Mouse (Mus musculus) heart, adult 9 months (tissue): ENCODE measurements at regions not wholly inside any gene's neighbourhood (a gene's known extent, or its start where the extent isn't known, plus 50 kb on each side); places are given as distances from the start of the nearest gene placed in this dataset.
A peak's percentile ranks its signal among the peaks of the same experiment; 100 is the strongest.
"Not testable (repeated sequence)": the region's sequence is repeated elsewhere in the genome, so short reads cannot be mapped to it uniquely, and the experiment has no call there.

Experiments used
- DNase-seq, 2 experiments: peaks; one replicate each; pipeline ENCODE4 v3.0.0; 2022; ENCODE audit warnings: low spot score in 2 of 2

DNA sequence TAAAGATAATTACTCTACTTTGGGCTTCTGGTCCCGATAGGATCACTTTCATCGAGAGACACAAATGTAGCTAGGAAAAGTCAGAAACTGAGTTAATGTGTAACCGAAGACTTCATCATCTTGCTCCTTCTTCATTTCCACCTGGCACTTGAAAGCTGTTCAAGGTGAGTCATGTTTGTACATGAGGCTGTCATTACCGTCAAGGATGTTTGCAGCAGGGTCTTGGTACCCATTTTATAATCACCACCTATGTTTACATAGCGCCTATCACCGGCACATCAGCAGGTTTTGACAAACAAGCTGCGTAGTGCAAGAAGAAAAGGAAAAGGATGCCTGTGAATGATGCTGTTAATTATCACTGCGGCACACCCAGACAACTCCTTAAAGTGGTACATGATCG lies 377.0 kb upstream of the Zfp703 start:
- DNase-seq: no peak

- no peak for DNase-seq
Observed at GRCm38 (mm10) chr8:26608001-26608400, 369.1 kb upstream of the Zfp703 start.

- DNase-seq: no peak
Observed at GRCm38 (mm10) chr8:26608588-26608987, 368.5 kb upstream of the Zfp703 start.

DNA sequence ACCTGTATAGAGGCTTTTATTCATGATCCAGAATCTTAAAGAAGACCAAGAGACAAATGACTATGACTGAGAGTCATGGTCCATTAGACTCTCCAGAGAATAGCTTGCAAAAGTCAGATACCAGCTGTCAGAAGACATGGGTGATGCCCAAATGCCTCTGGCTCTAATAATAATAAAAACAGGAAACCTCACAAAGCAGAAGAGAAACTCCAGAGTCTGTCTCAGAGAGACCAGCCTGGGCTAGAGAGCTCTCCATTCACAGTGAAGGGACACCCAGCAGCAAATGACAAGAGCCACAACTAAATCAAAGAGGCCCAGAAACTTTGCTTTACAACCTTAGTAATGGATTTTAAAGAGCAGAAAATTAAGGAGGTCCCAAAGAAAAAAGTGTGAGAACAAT lies 365.0 kb upstream of the Zfp703 start:
- peak in 1 of 2 experiments; percentile 14 for DNase-seq

- no peak for DNase-seq
Observed at GRCm38 (mm10) chr8:26622311-26623052, 354.6 kb upstream of the Zfp703 start.

GRCm38 (mm10) chr8:26626186-26626585 lies 350.9 kb upstream of the Zfp703 start:
- DNase-seq: no peak

DNA sequence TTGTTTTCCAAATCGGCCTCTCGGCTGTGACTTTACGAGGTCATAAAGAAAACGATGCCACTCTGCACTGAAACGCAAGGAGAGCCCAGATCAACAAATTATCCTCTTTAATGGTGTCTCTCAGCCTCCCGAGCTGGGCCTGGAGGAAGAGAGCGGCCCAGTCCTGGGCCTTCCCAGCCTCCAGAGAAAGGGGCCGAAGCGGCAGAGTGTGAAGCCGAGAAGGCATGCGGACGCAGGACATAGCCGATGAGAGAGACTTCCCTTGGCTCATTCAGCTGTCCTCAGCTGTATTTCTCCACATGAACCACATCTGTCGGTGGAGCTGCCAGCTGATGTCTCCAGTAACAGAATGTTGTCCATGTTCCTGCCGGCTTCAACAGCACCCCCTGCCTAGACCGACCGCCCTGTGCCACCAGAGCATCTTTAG lies 350.5 kb upstream of the Zfp703 start:
- peak; percentile 32 to 44 for DNase-seq

DNA sequence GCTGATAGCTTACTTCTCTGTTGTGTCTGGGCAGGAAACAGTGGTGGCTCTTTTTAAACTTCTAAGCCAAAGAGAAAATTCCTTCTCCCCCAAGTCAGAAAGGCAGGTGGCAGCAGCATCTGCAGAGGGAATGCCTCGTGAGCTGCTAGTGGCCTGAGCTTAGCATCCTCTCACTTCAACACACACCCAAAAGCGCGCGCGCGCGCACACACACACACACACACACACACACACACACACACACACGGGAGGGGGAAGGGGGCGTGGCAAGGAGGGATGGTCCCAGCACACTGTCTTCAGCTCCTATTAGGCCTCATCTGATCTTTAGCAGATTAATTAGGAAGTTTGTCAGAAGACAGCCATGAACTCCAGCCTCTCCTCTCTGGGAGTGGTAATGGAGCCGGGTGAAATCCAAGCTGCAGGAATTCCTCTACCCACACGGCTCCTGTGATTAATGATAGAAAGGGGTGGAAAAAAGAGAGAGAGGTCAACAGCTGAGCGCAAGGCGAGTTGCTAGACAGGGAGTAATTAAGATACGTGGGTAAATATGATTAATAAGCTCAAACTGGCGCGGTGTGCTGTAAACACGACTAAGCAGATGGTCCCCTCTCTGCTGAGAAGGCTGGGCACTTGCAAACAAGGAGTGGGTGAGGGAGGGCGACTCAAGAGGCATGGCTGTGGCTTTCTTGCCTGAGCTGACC lies 349.8 kb upstream of the Zfp703 start:
- DNase-seq: no peak

GRCm38 (mm10) chr8:26630544-26630943 lies 346.6 kb upstream of the Zfp703 start:
- no peak for DNase-seq

GRCm38 (mm10) chr8:26635701-26636100 lies 341.4 kb upstream of the Zfp703 start:
- DNase-seq: no peak

DNA sequence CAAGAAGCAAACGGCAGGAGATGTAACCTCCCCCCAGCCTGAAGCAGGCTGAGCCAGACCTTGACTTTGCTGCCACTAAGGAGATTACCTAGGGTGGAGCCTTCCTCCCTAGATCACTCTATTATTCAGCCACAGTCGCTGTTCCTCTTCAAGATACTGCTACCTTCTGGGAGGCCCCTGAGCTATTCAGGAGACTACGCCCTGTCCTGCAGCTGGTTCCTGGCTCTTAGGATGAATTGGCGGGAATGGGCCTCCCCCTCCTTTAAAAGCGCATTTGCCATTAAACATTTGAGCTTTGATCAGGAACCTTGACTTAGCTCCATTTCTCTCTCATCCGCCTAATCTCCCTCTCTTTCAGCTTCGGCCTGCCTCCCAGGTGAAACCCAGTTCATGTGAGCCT lies 331.8 kb upstream of the Zfp703 start:
- DNase-seq: not testable (repeated sequence)

GRCm38 (mm10) chr8:26650287-26650686 lies 326.8 kb upstream of the Zfp703 start:
- DNase-seq: no peak

GRCm38 (mm10) chr8:26655897-26656296 lies 321.2 kb upstream of the Zfp703 start:
- no peak for DNase-seq

DNA sequence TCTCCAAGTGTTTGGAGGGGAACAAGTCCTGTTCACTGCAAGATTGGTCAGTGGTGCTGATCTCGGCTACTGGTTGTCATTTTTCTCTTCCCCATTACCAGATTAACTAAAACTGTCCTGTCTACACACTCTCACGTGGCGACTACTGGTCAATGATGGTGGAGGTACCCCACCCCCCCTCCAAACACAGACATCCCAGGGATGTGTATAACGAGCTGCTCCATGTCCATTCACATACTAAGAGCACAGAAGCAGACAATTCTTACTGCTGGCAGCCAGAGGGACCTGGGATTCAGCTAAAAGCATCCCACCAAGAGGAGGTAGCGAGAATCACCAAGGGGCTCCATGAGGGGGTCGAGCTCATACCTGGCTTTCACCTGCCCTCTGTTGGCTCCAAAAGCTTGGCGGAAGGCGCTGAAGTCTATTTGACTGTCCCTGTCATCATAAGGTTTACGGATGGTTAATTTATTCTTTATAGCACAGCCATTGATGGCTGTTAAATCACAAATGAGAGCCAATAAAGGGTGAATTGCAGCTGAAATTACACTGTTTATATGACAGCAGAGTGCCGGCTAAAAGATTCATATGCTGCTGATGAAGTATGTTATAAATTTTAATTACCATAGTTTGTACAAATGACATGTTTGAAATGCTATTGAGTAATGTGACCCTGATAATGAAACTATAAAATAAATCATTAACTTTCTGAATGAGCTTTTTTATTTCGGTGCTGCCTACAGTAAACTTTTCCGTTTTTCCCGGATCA lies 320.6 kb upstream of the Zfp703 start:
- no peak for DNase-seq

DNA sequence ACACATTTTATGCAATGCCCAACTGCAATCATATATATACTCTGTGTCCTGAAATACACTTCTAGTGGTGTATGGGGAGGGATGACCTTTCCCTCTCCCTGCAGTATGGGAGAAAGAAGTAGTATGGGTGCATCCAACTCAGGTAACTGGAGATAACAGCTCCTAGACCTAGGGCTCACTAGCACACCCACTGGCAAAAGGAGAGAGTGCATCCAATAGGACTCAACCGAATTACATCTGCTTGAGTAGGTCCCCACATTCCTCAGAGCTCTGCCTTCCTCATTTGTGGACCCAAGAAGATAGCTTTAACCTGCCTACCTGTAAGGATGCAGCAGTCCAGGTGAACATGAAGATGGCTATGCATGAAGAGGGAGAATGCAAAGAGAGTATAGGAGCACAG lies 317.7 kb upstream of the Zfp703 start:
- no peak for DNase-seq

DNA sequence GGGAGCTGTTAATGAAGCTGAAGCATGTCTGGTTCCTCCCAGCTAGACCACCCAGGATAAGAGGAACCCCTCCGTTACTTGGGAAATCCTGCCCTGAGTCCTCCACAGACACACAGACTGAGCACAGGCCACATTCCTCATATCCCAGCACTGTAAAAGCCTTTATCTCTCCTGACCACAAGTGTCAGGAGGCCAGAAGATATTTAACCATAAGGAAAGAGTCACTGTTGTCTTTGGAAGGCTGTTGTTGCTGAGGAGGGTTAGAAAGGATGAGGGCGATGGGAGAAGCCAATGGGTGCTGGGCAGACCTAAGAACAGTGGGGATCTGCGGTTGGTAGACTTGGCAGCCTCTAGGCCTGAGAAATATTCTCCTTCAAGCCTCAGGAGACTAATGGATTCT lies 307.6 kb upstream of the Zfp703 start:
- no peak for DNase-seq

DNA sequence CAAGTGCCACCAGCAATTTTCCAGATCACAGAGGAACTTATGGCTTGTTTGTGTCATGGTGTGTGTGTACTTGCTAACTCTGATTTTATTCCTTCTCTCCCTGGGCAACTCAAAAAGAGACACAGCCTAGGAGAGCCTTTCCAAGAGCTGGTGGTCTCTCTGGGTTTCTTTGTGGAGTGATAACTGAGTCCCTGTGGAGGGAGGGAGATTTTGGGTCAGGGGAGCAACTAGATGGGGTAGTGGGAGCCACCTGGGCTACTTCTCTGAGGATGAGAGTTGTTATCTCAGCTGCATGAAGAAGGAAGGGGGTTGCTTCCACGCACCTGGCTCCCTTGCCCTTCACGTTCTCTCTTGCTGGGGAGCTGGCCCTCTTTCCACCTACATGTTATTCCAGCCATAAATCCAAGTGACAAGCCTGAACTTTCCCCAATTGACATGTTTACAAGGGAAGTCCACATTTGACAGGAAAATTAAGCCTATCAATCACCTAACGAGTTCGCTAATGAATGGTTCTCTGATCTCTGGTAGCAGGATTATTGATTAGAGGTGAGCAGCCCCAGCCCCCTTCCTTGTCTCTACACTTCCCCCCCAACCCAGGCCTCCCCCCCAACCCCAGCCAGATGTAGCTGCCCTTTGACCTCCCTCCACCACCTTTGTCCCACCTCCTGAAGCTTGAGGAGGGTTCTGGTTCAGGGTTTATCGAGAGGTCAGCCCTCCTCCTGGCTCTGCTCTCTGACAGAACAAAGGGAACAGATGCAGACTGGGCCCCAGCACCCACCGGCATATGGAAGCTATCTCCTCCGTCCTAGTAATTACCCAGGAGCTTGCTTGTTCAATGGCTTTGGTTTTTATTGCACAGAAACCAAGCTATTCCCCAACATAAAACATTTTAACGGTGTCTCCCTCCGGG lies 304.4 kb upstream of the Zfp703 start:
- DNase-seq: no peak

DNA sequence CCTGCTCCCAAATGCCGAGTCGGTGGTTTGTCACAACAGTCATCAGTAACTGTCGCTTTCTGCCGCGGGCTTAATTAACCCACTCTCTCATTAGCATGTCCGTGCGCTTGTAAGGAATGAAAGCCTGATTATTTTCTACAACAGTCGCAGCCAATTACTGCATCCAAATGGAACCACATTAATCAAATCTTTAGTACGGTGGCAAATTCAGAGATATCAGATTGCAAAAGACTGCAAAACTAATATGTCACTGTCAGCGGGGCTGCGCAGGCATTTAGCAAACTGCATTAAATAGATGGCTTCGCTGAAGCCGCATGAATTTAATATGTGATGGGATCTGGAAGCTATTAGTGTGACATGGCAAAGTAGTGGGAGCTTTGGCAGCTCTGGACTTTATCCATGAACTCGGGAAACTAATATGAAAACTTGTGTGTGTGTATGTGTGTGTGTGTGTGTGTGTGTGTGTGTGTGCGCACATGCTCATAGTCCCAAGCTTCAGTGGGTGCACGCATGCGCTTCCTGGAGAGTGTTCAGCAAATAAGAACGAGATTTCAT lies 299.5 kb upstream of the Zfp703 start:
- DNase-seq: no peak

DNA sequence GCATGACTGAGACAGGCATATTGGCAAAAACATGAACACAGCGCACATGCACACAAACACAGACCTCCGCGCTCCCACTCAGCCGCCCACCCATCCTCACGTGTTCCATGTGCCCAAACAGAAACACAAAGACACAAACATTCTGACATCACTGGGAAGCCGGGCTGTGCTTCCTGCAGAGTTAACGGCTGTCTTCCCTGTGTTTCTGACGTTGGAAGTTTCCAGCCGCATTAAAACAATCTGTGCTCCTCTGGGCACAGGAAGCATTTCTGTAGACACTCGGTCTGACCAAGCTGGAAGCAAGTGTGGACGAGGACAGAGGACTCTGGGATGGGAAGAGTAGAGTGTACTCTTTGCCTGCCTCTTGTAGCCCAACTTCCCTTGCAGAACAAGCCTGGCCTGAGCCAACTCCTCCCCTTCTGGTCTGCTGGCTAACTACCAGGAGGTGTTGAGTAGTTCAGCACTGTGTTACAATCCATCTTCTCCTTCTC lies 296.2 kb upstream of the Zfp703 start:
- DNase-seq: peak in 1 of 2 experiments; percentile 23

DNA sequence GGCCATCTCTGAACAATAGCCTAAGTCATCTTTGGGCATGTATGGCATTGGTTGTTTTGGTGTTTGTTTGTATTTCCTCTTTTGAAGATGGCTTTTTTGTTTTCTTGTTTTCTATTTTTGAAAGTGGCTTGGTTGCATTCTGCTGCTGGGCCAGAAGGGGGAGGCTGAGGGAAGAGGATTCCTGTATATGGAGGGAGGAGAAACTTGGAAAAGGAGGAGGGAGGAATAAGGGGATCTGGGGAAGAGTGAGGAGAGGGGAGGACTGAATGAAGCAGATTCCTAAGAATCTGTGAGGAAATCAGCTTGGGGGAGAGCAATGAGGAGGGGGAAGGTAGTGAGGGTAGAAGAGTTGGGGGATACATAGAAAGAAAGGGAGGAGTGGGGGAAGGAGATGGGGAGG lies 290.0 kb upstream of the Zfp703 start:
- peak in 1 of 2 experiments; percentile 16 for DNase-seq

- no peak for DNase-seq
Observed at GRCm38 (mm10) chr8:26688035-26688434, 289.1 kb upstream of the Zfp703 start.
